Mouse (Mus musculus) MEL (cell line): ENCODE results near the gene Treml2.

Experiments
- CHD2 ChIP-seq: IDR thresholded peaks from 2 replicates; pipeline ENCODE4 v1.6.1; 2011; ENCODE audit warnings: low read length, improper control_type of control experiment
- CTCF ChIP-seq, 3 experiments: IDR thresholded peaks in 2 of 3; conservative IDR thresholded peaks in 1 of 3; 2 replicates each; pipeline ENCODE4 v1.5.1; 2011 to 2012; ENCODE audit warnings: low read length in 3 of 3, low read depth in 2 of 3, mild to moderate bottlenecking in 2 of 3, improper control_type of control experiment in 1 of 3, inconsistent platforms in 1 of 3, mixed read lengths in 1 of 3, moderate library complexity in 1 of 3; ENCODE audit not compliant: control insufficient read depth in 1 of 3, insufficient read depth in 1 of 3, poor library complexity in 1 of 3, severe bottlenecking in 1 of 3
- ELF1 ChIP-seq: IDR thresholded peaks from 2 replicates; pipeline ENCODE4 v1.6.1; 2014; ENCODE audit warnings: low read depth, mild to moderate bottlenecking, inconsistent platforms, low read length, improper control_type of control experiment, moderate library complexity
- EP300 ChIP-seq, 2 experiments: IDR thresholded peaks; 2 replicates each; pipeline ENCODE4 v1.6.1; 2011; ENCODE audit warnings: improper control_type of control experiment in 2 of 2, low read length in 2 of 2, low read depth in 1 of 2, mild to moderate bottlenecking in 1 of 2
- GATA1 ChIP-seq: IDR thresholded peaks from 2 replicates; pipeline ENCODE4 v1.6.1; 2011; ENCODE audit warnings: low read depth, low read length, improper control_type of control experiment
- JUND ChIP-seq: IDR thresholded peaks from 2 replicates; pipeline ENCODE4 v1.6.1; 2011; ENCODE audit warnings: low read depth, mild to moderate bottlenecking, improper control_type of control experiment, low read length
- MAFK ChIP-seq: IDR thresholded peaks from 2 replicates; pipeline ENCODE4 v1.6.1; 2011; ENCODE audit warnings: low read depth, mild to moderate bottlenecking, low read length, improper control_type of control experiment, borderline replicate concordance
- MAX ChIP-seq: IDR thresholded peaks from 2 replicates; pipeline ENCODE4 v1.6.1; 2011; ENCODE audit warnings: low read length, improper control_type of control experiment
- POLR2A ChIP-seq, 2 experiments: IDR thresholded peaks; 2 replicates each; pipeline ENCODE4 v1.6.1; 2011 to 2012; ENCODE audit warnings: low read length in 2 of 2, mild to moderate bottlenecking in 2 of 2, control low read depth in 1 of 2, improper control_type of control experiment in 1 of 2, low read depth in 1 of 2, moderate library complexity in 1 of 2; ENCODE audit not compliant: control insufficient read depth in 1 of 2, insufficient read depth in 1 of 2, poor library complexity in 1 of 2
- RAD21 ChIP-seq: IDR thresholded peaks from 2 replicates; pipeline ENCODE4 v1.6.1; 2011; ENCODE audit warnings: mild to moderate bottlenecking, low read depth, low read length, improper control_type of control experiment
- TAL1 ChIP-seq: IDR thresholded peaks from 2 replicates; pipeline ENCODE4 v1.6.1; 2012; ENCODE audit warnings: mild to moderate bottlenecking, inconsistent platforms, low read length, moderate library complexity, mixed read lengths
- USF1 ChIP-seq: IDR thresholded peaks from 2 replicates; pipeline ENCODE4 v1.6.1; 2014; ENCODE audit warnings: low read depth, mild to moderate bottlenecking, inconsistent platforms, low read length, improper control_type of control experiment, moderate library complexity

DNA sequence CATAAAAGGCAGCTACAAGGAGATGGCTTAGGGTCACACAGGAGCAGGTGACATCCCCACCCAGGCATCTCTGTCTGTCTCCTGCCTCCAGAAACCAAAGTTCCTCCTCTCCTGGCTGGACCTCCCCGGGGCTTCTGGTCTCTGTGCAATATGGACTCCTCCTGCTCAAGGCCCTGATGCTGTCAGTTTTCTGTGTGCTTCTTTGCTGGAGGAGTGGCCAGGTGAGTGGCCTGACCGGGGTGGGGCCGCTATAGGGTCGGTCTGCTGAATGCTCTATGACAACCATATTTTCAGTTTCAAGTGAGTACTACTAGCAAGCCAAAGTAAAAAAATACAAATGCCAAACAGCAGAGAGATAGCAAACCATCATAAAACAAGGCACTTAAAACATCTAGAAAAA is 26.7 kb upstream of the Treml2 start:
- no peak for TF ChIP-seq MAX
- TF ChIP-seq POLR2A (IDR thresholded peaks at IDR 0.05; ENCODE audit: control insufficient read depth in 1 of 2, insufficient read depth in 1 of 2, low read depth in 1 of 2, low read length in 2 of 2, poor library complexity in 1 of 2): no peak
- no peak for TF ChIP-seq MAFK
- TF ChIP-seq CTCF (IDR thresholded peaks at IDR 0.05 in 2 of 3, conservative IDR thresholded peaks at IDR 0.05 in 1 of 3; ENCODE audit: control insufficient read depth in 1 of 3, insufficient read depth in 1 of 3, low read depth in 2 of 3, low read length in 3 of 3, poor library complexity in 1 of 3, severe bottlenecking in 1 of 3): no peak
- TF ChIP-seq TAL1: no peak
- no peak for TF ChIP-seq JUND
- no peak for TF ChIP-seq EP300 (IDR thresholded peaks at IDR 0.05; ENCODE audit: low read depth in 1 of 2, low read length in 2 of 2)
- no peak for TF ChIP-seq ELF1
- no peak for TF ChIP-seq CHD2
- no peak for TF ChIP-seq GATA1
- no peak for TF ChIP-seq RAD21
- no peak for TF ChIP-seq USF1
